Mouse (Mus musculus) ES-E14 (cell line): ENCODE measurements around the gene Cryba2.

Source experiments
- CHD2 ChIP-seq: IDR thresholded peaks from 2 replicates; pipeline ENCODE4 v1.6.1; 2014; ENCODE audit warnings: mild to moderate bottlenecking, low read depth, low read length, inconsistent platforms
- HCFC1 ChIP-seq: IDR thresholded peaks from 2 replicates; pipeline ENCODE4 v1.6.1; 2012; ENCODE audit warnings: low read length, inconsistent platforms, borderline replicate concordance; ENCODE audit not compliant: insufficient read depth
- MAFK ChIP-seq: IDR thresholded peaks from 2 replicates; pipeline ENCODE4 v1.6.1; 2014; ENCODE audit warnings: mild to moderate bottlenecking, low read depth, low read length, inconsistent platforms; ENCODE audit not compliant: insufficient read depth
- ZC3H11A ChIP-seq: IDR thresholded peaks from 2 replicates; pipeline ENCODE4 v1.6.1; 2012; ENCODE audit warnings: low read depth, mild to moderate bottlenecking, inconsistent platforms, low read length, borderline replicate concordance
- ZNF384 ChIP-seq: IDR thresholded peaks from 2 replicates; pipeline ENCODE4 v1.6.1; 2012; ENCODE audit warnings: low read depth, low read length, inconsistent platforms

GRCm38 (mm10) chr1:74883441-74883840 lies 9.5 kb downstream of the Cryba2 start:
- no peak for TF ChIP-seq ZNF384
- no peak for TF ChIP-seq ZC3H11A
- TF ChIP-seq HCFC1 = no peak
- TF ChIP-seq CHD2 = no peak
- no peak for TF ChIP-seq MAFK
